Mouse (Mus musculus) CH12.LX (cell line): Measurements from ENCODE around the gene Vrk3. TPM values are rescaled to one million over a fixed set of nuclear protein-coding genes. Genes with fewer than 3 reads are reported as not detected.
"Not testable (repeated sequence)": the region's sequence is repeated elsewhere in the genome, so short reads cannot be mapped to it uniquely, and the experiment has no call there.

Experiments used
- DNase-seq: peaks from one replicate; pipeline ENCODE4 v3.0.0-alpha.2; 2013; ENCODE audit errors: extremely low read depth
- H3K27ac ChIP-seq: 2 replicates; pipeline ENCODE4 v1.5.1; 2012; ENCODE audit warnings: low read depth, mild to moderate bottlenecking, control low read depth, moderate library complexity; ENCODE audit not compliant: insufficient read depth
- H3K27me3 ChIP-seq: replicated peaks from 2 replicates; pipeline ENCODE3; 2012; ENCODE audit warnings: inconsistent platforms
- H3K36me3 ChIP-seq, 2 experiments: replicated peaks in 1 of 2; 2 replicates each; pipeline versions ENCODE3 to v1.6.1; 2012; ENCODE audit warnings: inconsistent platforms in 1 of 2, low read length in 1 of 2, mild to moderate bottlenecking in 1 of 2, mixed read lengths in 1 of 2, moderate library complexity in 1 of 2; ENCODE audit not compliant: control insufficient read depth in 1 of 2, insufficient read depth in 1 of 2
- H3K4me1 ChIP-seq, 2 experiments: 2 replicates each; pipeline ENCODE4 v1.6.1; 2012; ENCODE audit warnings: inconsistent platforms in 1 of 2, moderate library complexity in 1 of 2; ENCODE audit not compliant: insufficient read depth in 2 of 2, control insufficient read depth in 1 of 2
- H3K4me2 ChIP-seq: 2 replicates; pipeline ENCODE4 v1.6.1; 2012; ENCODE audit warnings: low read depth, mild to moderate bottlenecking, control low read depth; ENCODE audit not compliant: poor library complexity, insufficient read depth, severe bottlenecking
- H3K4me3 ChIP-seq, 3 experiments: fragments of 150-350 bp in 1 of 3; sonication (generic) in 1 of 3; replicated peaks in 1 of 3; 2 replicates each; pipeline versions ENCODE3 to v1.5.1; 2011 to 2012; ENCODE audit warnings: low read depth in 2 of 3, low read length in 2 of 3, mild to moderate bottlenecking in 2 of 3, moderate library complexity in 2 of 3, control low read depth in 1 of 3, improper control_type of control experiment in 1 of 3, inconsistent platforms in 1 of 3, mixed read lengths in 1 of 3; ENCODE audit not compliant: poor library complexity in 1 of 3
- H3K79me2 ChIP-seq: replicated peaks from 2 replicates; pipeline ENCODE4 v1.6.1; 2012; ENCODE audit warnings: mild to moderate bottlenecking, moderate library complexity; ENCODE audit not compliant: control insufficient read depth, poor library complexity, insufficient read depth, severe bottlenecking; ENCODE audit errors: extremely low read depth
- H3K9ac ChIP-seq: 2 replicates; pipeline ENCODE4 v1.6.1; 2012; ENCODE audit warnings: low read depth, mild to moderate bottlenecking, control low read depth, moderate library complexity; ENCODE audit not compliant: insufficient read depth
- H3K9me3 ChIP-seq: replicated peaks from 2 replicates; pipeline ENCODE3; 2012; ENCODE audit warnings: low read length, inconsistent platforms, mixed read lengths
- BHLHE40 ChIP-seq: IDR thresholded peaks from 2 replicates; pipeline ENCODE4 v1.6.1; 2011; ENCODE audit warnings: mild to moderate bottlenecking, low read depth, low read length, improper control_type of control experiment
- CHD2 ChIP-seq: IDR thresholded peaks from 2 replicates; pipeline ENCODE4 v1.6.1; 2011; ENCODE audit warnings: low read length, improper control_type of control experiment
- CTCF ChIP-seq, 2 experiments: IDR thresholded peaks in 1 of 2; conservative IDR thresholded peaks in 1 of 2; 2 replicates each; pipeline ENCODE4 v1.5.1; 2011 to 2012; ENCODE audit warnings: low read depth in 2 of 2, low read length in 2 of 2, improper control_type of control experiment in 1 of 2, inconsistent platforms in 1 of 2, mild to moderate bottlenecking in 1 of 2, moderate library complexity in 1 of 2
- E2F4 ChIP-seq: IDR thresholded peaks from 2 replicates; pipeline ENCODE4 v1.6.1; 2011; ENCODE audit warnings: low read depth, low read length, improper control_type of control experiment; ENCODE audit not compliant: insufficient replicate concordance
- ETS1 ChIP-seq: conservative IDR thresholded peaks from 2 replicates; pipeline ENCODE4 v1.6.1; 2012; ENCODE audit warnings: low read depth, mild to moderate bottlenecking, inconsistent platforms, low read length, improper control_type of control experiment, moderate library complexity
- GABPA ChIP-seq: IDR thresholded peaks from 2 replicates; pipeline ENCODE4 v1.6.1; 2012; ENCODE audit warnings: low read depth, low read length, improper control_type of control experiment, inconsistent platforms; ENCODE audit not compliant: insufficient replicate concordance
- KAT2A ChIP-seq: IDR thresholded peaks from 2 replicates; pipeline ENCODE4 v1.6.1; 2012; ENCODE audit warnings: low read length, improper control_type of control experiment, inconsistent platforms; ENCODE audit not compliant: insufficient replicate concordance
- MAFK ChIP-seq: IDR thresholded peaks from 2 replicates; pipeline ENCODE4 v1.6.1; 2011; ENCODE audit warnings: low read length, improper control_type of control experiment; ENCODE audit not compliant: insufficient replicate concordance
- MAZ ChIP-seq: IDR thresholded peaks from 2 replicates; pipeline ENCODE4 v1.6.1; 2012; ENCODE audit warnings: low read depth, mild to moderate bottlenecking, inconsistent platforms, low read length, improper control_type of control experiment, moderate library complexity
- MEF2A ChIP-seq: IDR thresholded peaks from 2 replicates; pipeline ENCODE4 v1.6.1; 2014; ENCODE audit warnings: low read depth, mild to moderate bottlenecking, inconsistent platforms, low read length, improper control_type of control experiment, borderline replicate concordance
- MXI1 ChIP-seq: IDR thresholded peaks from 2 replicates; pipeline ENCODE4 v1.6.1; 2011; ENCODE audit warnings: mild to moderate bottlenecking, low read depth, low read length, improper control_type of control experiment
- NELFE ChIP-seq: IDR thresholded peaks from 2 replicates; pipeline ENCODE4 v1.6.1; 2011; ENCODE audit warnings: low read depth, low read length, improper control_type of control experiment
- NRF1 ChIP-seq: IDR thresholded peaks from 2 replicates; pipeline ENCODE4 v1.6.1; 2014; ENCODE audit warnings: low read depth, mild to moderate bottlenecking, inconsistent platforms, low read length, improper control_type of control experiment, moderate library complexity
- POLR2A ChIP-seq: IDR thresholded peaks from 2 replicates; pipeline ENCODE4 v1.6.1; 2011; ENCODE audit warnings: low read depth, mild to moderate bottlenecking, improper control_type of control experiment, low read length
- TBP ChIP-seq: conservative IDR thresholded peaks from 2 replicates; pipeline ENCODE4 v1.6.1; 2011; ENCODE audit warnings: low read depth, low read length, improper control_type of control experiment
- TCF12 ChIP-seq: IDR thresholded peaks from 2 replicates; pipeline ENCODE4 v1.6.1; 2014; ENCODE audit warnings: low read depth, mild to moderate bottlenecking, inconsistent platforms, low read length, improper control_type of control experiment
- UBTF ChIP-seq: IDR thresholded peaks from 2 replicates; pipeline ENCODE4 v1.6.1; 2012; ENCODE audit warnings: low read depth, mild to moderate bottlenecking, inconsistent platforms, low read length, improper control_type of control experiment, moderate library complexity
- USF2 ChIP-seq: conservative IDR thresholded peaks from 2 replicates; pipeline ENCODE4 v1.6.1; 2011; ENCODE audit warnings: low read depth, low read length, improper control_type of control experiment
- ZMIZ1 ChIP-seq: IDR thresholded peaks from 2 replicates; pipeline ENCODE4 v1.6.1; 2012; ENCODE audit warnings: low read depth, mild to moderate bottlenecking, inconsistent platforms, low read length, improper control_type of control experiment
- dilution Hi-C: fragments of 300-500 bp; cut with MboI; formaldehyde crosslinking; loops from 2 replicates; pipeline ENCODE4 v1.14.3; 2020; ENCODE audit warnings: low sequenced_read_pairs; ENCODE audit not compliant: extremely low pct_unique_long_range_greater_than_20kb, extremely low pct_ligation_motif_present
- in situ Hi-C: fragments of 300-500 bp; cut with MboI; formaldehyde crosslinking; loops from 3 replicates; pipeline ENCODE4 v1.14.3; 2019; ENCODE audit warnings: low sequenced_read_pairs, low pct_ligation_motif_present, low pct_unique_long_range_greater_than_20kb, mixed read lengths
- polyA plus RNA-seq: library from polyadenylated mRNA; unstranded; fragments of >175 nt; gene quantifications from 2 replicates; pipeline ENCODE4 v1.2.1, GENCODE M21; 2012; ENCODE audit warnings: low read depth; ENCODE audit not compliant: insufficient read length
- total RNA-seq, 2 experiments: library from RNA; depleted of rRNA; stranded (reverse); fragments of 300-350 nt in 1 of 2; fragments of >200 nt in 1 of 2; gene quantifications; 2 replicates each; pipeline ENCODE4 v1.2.3; 2012 to 2014

The Vrk3 gene
- total and polyA plus RNA-seq, 3 experiments: 30.0 to 50.4 (median 34.2) TPM

DNA sequence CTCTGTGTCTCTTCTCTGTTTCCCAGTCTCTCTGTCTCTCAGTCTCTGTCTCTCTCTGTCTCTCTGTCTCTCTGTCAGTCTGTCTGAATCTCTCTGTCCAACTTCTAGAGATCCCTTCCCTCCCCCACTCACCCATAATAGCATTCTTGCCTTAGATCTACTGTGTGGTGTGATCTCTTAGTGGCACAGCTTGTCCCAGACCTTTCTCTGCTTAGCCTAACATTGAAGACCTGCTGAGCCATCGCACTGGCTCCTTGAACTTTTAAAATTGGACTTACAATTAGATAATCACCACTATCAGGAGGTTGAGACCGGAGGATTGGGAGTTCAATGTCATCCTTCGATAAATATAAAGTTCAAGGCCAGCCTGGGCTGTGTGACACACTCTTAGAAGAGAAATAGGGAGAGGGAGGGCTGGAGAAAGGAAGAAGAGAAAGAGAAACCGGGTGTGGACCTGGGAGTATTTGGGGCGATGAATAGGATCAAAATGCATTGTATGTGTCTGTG lies 41.0 kb upstream of the Vrk3 start:
- Histone ChIP-seq H3K27ac (no peak overlapping the region), H3K4me1 (no peaks in the 10 kb centered on the region), H3K79me2 (no peaks in the 10 kb centered on the region), H3K9me3 (peaks cover 2% of the 10 kb centered on the region), H3K36me3 (no peaks in the 10 kb centered on the region), H3K27me3 (no peaks in the 10 kb centered on the region), H3K9ac (no peak overlapping the region), H3K4me2 (no peak overlapping the region), H3K4me3 (no peak overlapping the region)
- TF ChIP-seq NELFE (no peak), TBP (no peak), ETS1 (no peak), BHLHE40 (no peak), UBTF (no peak), POLR2A (no peak), MEF2A (no peak), CTCF (conservative IDR thresholded peaks at IDR 0.05 in 1 of 2, IDR thresholded peaks at IDR 0.05 in 1 of 2; ENCODE audit: low read depth in 2 of 2, low read length in 2 of 2) (no peak), GABPA (no peak), TCF12 (no peak), E2F4 (no peak), USF2 (no peak), MXI1 (no peak), ZMIZ1 (no peak), MAZ (no peak), NRF1 (no peak), CHD2 (no peak), KAT2A (no peak), MAFK (no peak)
- in situ Hi-C loops (no loop called here), dilution Hi-C loops (no loop called here)
- DNase-seq: no peak

DNA sequence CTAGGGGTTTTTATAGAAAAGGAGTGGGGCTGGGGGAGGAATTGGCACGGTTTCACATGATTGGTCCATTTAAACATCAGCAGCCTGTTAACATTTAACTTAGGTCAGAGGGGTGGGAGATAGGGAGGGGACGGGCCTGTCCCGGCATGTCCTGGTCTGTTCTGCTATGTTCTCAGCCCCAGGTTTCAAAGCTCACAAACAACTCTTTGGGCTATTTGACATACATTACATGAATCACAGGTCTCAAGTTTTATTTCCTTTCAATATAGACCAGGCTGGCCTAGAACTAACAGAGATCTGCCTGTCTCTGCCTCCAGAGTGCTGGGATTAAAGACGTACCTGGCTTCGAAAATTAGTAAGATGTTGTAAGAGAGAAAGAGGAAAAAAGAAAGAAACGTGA lies 40.1 kb upstream of the Vrk3 start:
- H3K4me1 ChIP-seq, H3K79me2 ChIP-seq, H3K36me3 ChIP-seq, in situ Hi-C loops, H3K27me3 ChIP-seq, H3K9ac ChIP-seq, H3K9me3 ChIP-seq, DNase-seq, H3K4me3 ChIP-seq, dilution Hi-C loops, H3K27ac ChIP-seq, H3K4me2 ChIP-seq: not testable (repeated sequence)
